Mouse (Mus musculus): Measurements from ENCODE around the gene Plekhm3.

Gene Plekhm3

GRCm38 (mm10) chr1:64826348-64827103 lies 130.1 kb downstream of the Plekhm3 start:
- in situ Hi-C loops (cut with MboI, MseI), result no loop called here

GRCm38 (mm10) chr1:64823564-64823963 lies 133.1 kb downstream of the Plekhm3 start:
- in situ Hi-C loops (cut with MboI, MseI), result no loop called here

GRCm38 (mm10) chr1:64817709-64818108 lies 138.9 kb downstream of the Plekhm3 start:
- in situ Hi-C loops (cut with MboI, MseI), result no loop called here

- in situ Hi-C loops (cut with MboI, MseI), result no loop called here
Observed at GRCm38 (mm10) chr1:64813182-64813581, 143.4 kb downstream of the Plekhm3 start.

- in situ Hi-C loops (cut with MboI, MseI), result no loop called here
Observed at GRCm38 (mm10) chr1:64811956-64812355, 144.7 kb downstream of the Plekhm3 start.

GRCm38 (mm10) chr1:64809085-64809484 lies 147.5 kb downstream of the Plekhm3 start:
- in situ Hi-C loops (cut with MboI, MseI), result no loop called here

- in situ Hi-C loops (cut with MboI, MseI), result no loop called here
Observed at GRCm38 (mm10) chr1:64807766-64808165, 148.9 kb downstream of the Plekhm3 start.

- in situ Hi-C loops (cut with MboI, MseI), result no loop called here
Observed at GRCm38 (mm10) chr1:64805217-64805616, 151.4 kb downstream of the Plekhm3 start.

GRCm38 (mm10) chr1:64802631-64803030 lies 154.0 kb downstream of the Plekhm3 start:
- in situ Hi-C loops (cut with MboI, MseI), result no loop called here

- in situ Hi-C loops (cut with MboI, MseI), result no loop called here
Observed at GRCm38 (mm10) chr1:64797621-64798020, 159.0 kb downstream of the Plekhm3 start.

- in situ Hi-C loops (cut with MboI, MseI), result no loop called here
Observed at GRCm38 (mm10) chr1:64796867-64797582, 159.6 kb downstream of the Plekhm3 start.

GRCm38 (mm10) chr1:64795284-64796040 lies 161.2 kb downstream of the Plekhm3 start:
- in situ Hi-C loops (cut with MboI, MseI), result no loop called here

- in situ Hi-C loops (cut with MboI, MseI), result no loop called here
Observed at GRCm38 (mm10) chr1:64794096-64794495, 162.5 kb downstream of the Plekhm3 start.

- in situ Hi-C loops (cut with MboI, MseI), result no loop called here
Observed at GRCm38 (mm10) chr1:64793234-64793530, 163.4 kb downstream of the Plekhm3 start.

GRCm38 (mm10) chr1:64792521-64793233 lies 163.9 kb downstream of the Plekhm3 start:
- in situ Hi-C loops (cut with MboI, MseI), result no loop called here

GRCm38 (mm10) chr1:64791826-64792225 lies 164.8 kb downstream of the Plekhm3 start:
- in situ Hi-C loops (cut with MboI, MseI), result no loop called here

GRCm38 (mm10) chr1:64790806-64791790 lies 165.5 kb downstream of the Plekhm3 start:
- in situ Hi-C loops (cut with MboI, MseI), result no loop called here

GRCm38 (mm10) chr1:64787701-64788515 lies 168.7 kb downstream of the Plekhm3 start:
- in situ Hi-C loops (cut with MboI, MseI), result no loop called here

GRCm38 (mm10) chr1:64779863-64780262 lies 176.8 kb downstream of the Plekhm3 start:
- in situ Hi-C loops (cut with MboI, MseI), result no loop called here

GRCm38 (mm10) chr1:64779415-64779814 lies 177.2 kb downstream of the Plekhm3 start:
- in situ Hi-C loops (cut with MboI, MseI), result no loop called here

Data from regulatory T cell (primary cell).